Mouse (Mus musculus) lung, adult 2 months (tissue): Measurements from ENCODE around the gene Spg7.
A peak's percentile ranks its signal among the peaks of the same experiment; 100 is the strongest.

ENCODE experiments used
- CTCF ChIP-seq: fragments of 200-500 bp; IDR thresholded peaks from 2 replicates; pipeline ENCODE4 v1.5.1; 2011; ENCODE audit warnings: mild to moderate bottlenecking, low read length, control low read depth; ENCODE audit not compliant: insufficient read depth
- POLR2A ChIP-seq: fragments of 200-500 bp; IDR thresholded peaks from 2 replicates; pipeline ENCODE4 v1.6.1; 2011; ENCODE audit warnings: low read depth, mild to moderate bottlenecking, control low read depth, low read length, borderline replicate concordance; ENCODE audit errors: extremely low read depth

- TF ChIP-seq CTCF, result no peak
- TF ChIP-seq POLR2A, result peak; percentile 99
Measured at GRCm38 (mm10) chr8:123042158-123042973, 20.4 kb upstream of the Spg7 start, which contains the start of gene Ankrd11.
